Mouse (Mus musculus) adrenal gland, adult 2 months (tissue): ENCODE data around the gene Mau2. TPM values are rescaled to one million over a fixed set of nuclear protein-coding genes. Genes with fewer than 3 reads are reported as not detected.
A peak's percentile ranks its signal among the peaks of the same experiment; 100 is the strongest.
"Not testable (repeated sequence)": the region's sequence is repeated elsewhere in the genome, so short reads cannot be mapped to it uniquely, and the experiment has no call there.

Experiments used
- DNase-seq: peaks from one replicate; pipeline ENCODE4 v3.0.0; 2021
- polyA plus RNA-seq: library from polyadenylated mRNA; depleted of rRNA; stranded (reverse); fragments of >200 nt; gene quantifications from 2 replicates; pipeline ENCODE4 v1.2.3, GENCODE M21; 2012
- total RNA-seq, 2 experiments: library from RNA; stranded (reverse); gene quantifications; 2 replicates each; pipeline ENCODE4 v1.2.3; 2021

The Mau2 gene
- total and polyA plus RNA-seq, 3 experiments, result 51.1 to 114 (median 53.3) TPM

DNA sequence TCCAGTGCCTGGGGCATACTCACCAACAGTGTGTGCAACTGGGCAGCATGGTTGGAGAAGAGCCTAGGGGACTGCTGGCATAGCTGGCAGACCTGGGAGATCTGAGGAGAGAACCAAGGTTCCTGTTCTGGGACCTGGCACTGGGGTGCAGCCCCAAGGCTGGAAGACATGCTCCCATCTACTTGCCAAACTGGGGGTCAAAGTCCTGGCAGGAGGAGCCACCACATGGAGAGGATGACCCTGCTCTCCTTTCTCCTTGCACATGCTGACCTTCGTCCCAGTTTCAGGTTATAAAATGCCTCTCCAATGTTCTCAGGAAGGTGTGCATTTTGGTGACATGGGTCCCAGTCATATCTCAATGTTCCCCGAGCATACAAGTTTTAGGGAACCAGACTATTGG, 16.4 kb downstream of the Mau2 start:
- no peak for DNase-seq

DNA sequence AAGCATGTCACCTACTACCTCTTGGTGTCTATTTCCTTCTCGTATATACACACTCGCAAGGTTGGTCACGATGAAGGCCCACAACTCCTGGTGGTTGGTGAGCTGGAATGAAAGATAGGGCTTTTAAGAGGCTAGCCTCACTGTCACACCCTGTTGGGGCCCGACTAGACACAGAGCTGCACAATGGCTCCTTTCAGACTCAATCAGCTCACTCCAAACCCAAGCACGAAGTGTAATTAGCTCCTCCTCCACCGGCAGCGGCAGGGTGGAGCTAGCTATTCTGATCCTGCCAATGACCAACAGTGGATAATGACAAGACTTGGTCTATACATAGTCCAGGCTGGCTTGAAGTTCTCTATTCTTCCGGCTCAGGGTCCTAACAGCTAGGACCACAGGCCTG, 18.9 kb downstream of the Mau2 start:
- DNase-seq, result no peak

DNA sequence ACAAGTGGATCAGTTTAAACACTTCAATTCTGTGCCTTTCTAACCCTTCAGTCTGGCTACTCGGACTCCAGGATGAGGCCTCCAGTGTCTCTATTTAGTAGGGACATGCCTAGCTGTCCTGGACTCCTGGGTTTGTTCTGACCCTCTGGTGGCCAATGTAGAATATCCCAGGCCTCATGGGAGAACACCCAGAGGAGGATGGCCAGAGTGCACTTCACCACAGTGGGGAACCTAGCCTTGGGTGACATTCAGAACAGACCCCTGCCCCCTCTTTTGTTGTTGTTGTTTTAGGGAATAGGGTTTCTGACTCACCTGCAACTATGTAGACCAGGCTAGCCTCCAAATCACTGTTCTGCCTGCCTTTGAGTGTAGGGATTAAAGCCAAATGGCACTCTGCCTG, 27.5 kb downstream of the Mau2 start:
- no peak for DNase-seq

DNA sequence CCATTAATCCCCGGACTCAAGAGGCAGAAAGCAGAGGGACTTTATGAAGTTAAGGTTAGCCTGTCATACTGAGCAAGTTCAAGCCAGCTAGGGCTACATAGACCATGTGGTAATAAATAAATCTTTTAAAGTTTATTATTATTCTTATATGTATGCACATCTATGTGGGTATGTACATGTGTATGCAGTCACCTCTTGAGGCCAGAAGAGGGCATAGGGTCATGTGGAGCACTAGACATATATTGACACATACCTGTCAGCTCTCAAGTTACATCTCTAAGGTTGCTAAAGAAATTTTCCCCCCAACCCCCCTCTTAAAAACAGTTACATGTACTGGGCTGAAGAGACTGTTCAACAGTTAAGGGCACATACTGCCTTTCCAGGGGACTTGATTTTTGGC, 29.8 kb downstream of the Mau2 start:
- DNase-seq, result no peak

DNA sequence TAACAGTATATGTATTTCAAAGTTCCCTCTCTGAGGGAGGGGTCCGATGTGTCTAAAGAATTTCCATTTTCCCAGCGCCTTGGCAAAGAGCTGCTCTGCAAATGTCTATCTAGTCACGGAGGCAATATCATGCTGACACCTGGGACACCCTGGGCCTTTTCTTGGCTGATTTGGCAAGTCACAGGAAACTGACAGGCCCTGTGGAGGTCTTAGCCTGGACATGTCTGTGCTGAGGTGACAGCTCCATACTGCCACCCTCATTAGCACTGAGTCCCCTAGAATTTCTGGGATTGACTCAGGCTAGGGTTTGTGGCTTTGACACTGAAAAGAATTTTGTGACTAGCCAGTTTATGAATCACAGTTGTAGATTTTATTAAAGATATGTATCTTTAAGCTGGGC, 30.2 kb downstream of the Mau2 start:
- no peak for DNase-seq

DNA sequence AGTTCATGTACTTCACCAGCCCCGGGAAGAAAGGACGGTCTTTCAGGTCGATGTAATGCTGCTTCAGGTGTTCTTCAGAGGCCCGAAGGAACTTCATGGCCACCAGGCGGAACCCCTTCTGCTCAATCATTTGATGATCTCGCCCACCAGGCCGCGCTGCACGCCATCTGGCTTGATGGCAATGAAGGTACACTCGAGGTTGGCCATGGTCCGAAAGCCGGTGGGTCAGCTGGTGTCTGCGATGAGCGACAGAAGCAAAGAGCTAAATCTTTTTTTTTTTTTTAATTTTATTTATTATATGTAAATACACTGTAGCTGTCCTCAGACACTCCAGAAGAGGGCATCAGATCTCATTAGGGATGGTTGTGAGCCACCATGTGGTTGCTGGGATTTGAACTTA, 31.7 kb downstream of the Mau2 start:
- DNase-seq, result not testable (repeated sequence)

DNA sequence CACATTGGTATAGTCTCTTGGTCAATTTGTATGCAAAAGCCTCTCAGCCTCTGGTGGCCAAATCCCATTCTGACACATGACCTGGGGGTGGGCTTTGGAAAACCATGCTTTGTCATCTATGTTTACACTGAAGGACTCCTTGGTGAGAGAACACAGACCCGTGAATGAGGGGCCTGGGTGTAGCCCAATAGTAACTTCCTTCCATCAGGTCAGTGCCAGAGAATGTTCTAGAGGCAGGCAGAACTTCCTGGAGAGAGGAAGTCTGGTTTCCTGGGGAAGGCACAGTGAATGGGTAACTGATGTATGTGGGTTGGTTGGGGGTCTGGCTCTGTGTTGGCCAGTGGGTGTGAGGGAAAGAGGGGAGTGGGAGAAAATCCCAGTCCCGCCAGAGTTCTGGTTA, 37.4 kb downstream of the Mau2 start:
- no peak for DNase-seq

DNA sequence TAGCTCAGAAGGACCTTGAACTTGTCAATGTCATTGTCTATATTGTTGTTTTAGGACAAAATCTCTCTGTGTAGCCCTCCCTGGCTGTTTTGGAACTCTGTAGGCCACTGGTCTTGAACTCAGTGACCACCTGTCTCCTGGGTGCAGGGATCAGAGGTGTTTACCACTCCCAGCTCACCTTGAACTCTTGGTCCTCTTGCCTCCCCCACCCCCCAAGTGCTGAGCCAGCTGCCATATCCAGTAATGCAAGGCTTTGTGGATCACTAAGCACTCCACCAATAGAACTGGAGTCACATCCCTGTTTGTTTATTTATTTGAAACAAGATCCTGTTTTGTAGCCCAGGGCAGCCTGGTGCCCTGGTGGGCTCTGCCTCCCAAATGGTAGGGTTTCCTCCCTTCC, 38.2 kb downstream of the Mau2 start:
- DNase-seq, result no peak

DNA sequence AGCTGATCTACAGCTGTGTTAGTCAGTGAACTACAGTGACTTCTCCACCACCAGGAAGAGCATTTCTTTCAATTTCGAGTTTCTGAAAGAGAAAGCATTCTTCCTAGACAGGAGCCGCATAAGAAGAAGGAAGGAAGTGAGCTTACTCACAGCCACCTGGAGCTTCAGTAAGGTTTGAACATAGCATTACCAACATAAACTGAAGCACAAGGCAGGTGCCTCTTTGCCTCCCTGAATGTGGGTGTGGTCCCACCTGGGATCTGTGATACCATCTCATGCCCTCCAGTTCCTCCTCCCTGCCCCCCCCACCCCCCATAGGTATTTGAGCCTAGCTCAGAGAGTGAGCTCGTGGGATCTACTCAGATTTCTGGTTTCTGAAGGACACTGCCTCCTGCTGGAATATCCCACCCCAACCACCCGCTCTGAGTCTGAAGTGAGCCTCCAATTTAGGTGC, 39.3 kb downstream of the Mau2 start:
- DNase-seq, result no peak

DNA sequence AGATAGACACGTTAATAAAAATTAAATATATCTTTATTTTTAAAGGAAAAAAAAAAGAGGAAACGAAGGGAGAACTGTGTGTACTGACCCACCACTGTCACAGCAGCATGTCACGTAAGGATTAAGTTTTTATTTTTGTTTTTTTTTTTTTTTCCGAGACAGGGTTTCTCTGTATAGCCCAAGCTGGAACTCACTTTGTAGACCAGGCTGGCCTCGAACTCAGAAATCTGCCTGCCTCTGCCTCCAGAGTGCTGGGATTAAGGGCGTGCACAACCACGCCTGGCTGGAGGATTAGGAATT, 40.7 kb downstream of the Mau2 start:
- not testable (repeated sequence) for DNase-seq

DNA sequence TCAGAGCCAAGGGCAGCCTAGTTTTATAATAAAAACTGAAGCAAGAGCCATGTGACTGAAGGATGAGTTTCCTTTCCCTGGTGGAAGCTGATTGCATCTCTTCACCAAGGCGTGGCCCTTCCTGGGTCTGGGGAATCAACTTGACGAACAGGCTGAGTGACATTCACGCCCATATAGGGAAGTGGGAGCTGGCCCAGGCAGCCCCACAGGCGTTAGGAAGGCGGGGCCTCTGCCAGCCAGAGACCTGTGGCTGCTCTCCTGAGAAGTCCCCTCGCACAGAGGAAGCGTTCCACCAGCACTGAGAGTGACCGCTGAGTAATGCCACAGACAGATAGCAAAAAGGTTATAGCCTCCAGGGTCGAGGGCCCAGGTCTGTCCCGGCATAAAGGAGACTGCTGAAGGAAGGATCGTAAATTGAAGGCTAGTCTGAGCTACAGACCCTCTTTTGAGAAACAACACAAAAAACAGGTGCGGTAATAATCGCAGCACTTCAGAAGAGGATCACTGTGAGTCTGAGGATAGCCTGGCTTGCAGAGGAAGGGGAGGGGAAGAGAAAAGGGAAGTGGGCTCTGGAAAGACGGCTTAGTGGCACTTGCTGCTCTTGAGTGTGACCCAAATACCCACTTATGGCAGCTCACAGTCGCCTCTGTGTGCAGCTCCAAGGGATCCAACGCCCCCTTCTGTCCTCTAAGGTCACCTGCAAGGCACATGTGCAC, 41.2 kb downstream of the Mau2 start:
- peak; percentile 55 for DNase-seq

DNA sequence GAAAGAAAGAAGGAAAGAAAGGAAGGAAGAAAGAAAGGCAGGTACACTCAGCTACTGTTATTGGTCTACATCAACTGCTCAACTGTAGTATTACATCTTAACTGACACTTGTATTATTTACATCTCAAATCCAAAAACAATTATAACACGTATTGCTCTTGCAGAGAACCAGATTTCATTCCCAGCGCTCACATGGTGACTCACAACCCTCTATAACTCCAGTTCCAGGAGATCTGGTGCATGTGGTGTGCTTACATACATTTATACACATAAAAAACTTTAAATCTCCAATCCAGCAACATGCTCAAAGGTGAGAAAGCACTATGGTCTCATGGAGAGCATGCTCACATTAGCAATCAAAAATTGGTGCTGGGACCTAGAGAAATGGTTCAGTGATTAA, 42.3 kb downstream of the Mau2 start:
- no peak for DNase-seq

DNA sequence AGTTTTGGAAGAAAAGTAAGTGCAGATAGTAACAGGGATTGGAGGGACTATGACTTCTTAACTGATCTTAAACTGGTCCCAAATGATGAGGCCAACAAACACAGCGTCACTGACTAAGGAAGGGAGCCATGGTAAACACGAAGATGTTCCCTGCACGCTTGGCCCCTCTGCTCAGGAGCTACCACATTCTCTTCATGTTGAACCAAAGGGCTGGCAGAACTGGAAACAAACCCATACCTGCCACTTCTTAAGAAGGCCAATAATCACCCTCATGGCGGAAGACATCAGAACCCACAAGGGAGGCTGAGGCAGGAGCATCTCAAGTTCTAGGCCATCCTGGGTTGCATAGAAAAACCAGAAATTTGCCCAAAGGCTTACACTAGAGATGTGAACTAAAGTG, 43.3 kb downstream of the Mau2 start:
- DNase-seq, result no peak

DNA sequence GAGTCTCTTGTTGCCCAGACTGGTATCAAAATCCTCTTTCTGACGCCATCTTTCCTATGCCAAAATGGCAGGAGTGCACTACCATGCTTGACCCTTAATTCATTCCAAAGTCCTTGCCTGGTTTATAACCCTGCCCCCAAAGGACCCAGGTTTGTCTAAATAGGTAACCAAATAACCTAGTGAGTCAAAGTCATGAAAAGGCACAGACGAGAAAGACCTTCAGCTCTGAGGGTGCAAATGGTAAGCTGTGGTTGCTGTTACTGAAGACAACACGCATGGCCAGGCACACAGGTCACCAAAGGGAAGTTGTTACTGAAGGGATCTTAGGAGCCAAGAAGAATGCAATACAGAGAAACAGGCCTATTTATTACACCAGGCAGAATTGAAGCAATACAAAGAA, 43.8 kb downstream of the Mau2 start:
- no peak for DNase-seq

DNA sequence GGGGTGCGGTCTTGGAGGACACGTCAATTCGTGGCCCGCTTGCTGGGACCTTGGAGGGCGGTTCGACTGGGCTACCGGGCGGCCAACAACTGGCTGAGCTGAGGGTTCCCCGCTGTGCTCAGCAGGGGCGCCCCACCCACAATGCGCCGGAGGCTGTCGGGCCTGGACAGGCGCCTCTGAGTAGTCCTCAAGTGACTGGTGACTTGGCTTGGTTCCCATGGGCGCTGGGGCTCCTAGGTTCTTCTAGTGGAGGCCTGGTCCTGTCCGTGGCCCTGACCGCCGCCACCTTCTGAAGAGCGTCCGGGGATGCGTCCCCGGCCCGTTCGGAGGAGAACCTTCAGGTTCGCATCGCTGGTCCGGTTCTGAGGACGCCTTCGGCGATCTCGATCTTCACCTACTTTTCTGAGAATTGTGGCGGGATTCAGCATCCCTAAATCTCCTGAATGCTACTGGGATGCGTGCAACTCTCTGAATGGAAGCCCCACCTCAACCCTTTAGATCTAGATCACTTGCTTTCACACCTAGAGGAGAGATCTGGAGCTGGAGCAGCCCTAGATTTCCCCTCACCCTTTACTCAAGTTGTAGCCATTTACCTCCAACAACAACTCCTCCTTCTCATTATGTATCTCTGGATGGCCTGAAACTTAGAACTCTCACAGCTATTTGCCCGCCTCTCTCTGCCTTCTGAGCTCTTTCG, 45.8 kb downstream of the Mau2 start:
- DNase-seq, result no peak

DNA sequence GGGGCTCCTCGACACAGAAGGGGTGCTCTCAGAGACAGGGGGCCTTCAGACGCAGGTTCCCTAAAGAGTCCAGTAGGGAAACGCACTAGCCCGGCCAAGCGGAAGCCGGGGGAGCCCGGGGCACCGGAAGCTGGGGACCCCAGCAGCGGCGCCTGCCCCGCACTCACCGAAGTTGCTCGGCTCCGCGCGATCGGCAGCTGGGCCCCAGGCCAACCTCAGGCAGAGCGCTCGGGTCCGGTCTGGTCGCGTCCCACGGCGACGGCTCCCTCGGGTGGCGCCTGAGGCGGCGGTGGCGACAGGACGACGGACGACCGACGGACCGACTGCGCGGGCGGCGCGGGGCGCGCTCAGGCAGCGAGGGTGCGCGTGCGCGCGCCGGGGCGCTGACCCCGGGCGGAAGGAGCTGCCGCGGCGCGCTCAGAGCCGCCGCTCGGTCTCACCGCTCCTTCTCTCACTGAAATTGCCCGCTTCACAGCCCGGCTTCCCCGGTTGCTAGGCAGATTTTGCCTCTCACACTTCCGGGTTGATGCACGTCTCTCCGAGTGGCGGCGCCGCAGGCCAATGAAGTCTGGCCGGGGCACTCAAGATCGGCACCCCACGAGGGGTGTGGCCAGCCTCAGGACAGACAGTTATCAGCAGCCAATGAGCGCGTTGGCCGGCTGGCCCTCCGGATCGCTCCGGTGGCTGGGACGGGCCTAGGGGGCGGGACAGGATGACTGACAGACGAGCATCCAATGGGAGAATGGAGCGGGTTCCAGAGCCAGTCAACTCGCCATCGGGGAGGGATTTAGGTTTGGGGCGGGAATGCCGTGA, 46.6 kb downstream of the Mau2 start, which contains the start of gene Gatad2a:
Gatad2a (minus strand) TSS at position 609 of the 813 bp plus-strand sequence.
- DNase-seq, result peak; percentile 100

DNA sequence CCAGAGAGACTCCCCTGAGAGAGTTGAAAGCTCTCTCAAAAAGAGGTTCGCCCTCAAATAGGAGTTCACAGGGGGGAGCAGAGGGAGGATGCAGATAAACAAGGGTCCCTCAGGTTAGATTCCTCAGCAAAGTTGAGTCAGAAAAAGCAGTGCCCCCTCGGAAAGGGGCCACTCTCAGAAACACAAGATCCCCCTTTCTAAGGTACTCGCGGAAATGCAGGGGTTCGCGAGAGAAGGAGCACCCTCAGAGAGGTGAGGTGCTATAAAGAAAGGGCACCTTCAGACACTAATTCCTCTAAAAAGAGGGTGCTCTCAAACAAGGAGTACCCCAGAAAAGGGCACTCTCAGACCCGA, 47.1 kb downstream of the Mau2 start:
- DNase-seq, result no peak

DNA sequence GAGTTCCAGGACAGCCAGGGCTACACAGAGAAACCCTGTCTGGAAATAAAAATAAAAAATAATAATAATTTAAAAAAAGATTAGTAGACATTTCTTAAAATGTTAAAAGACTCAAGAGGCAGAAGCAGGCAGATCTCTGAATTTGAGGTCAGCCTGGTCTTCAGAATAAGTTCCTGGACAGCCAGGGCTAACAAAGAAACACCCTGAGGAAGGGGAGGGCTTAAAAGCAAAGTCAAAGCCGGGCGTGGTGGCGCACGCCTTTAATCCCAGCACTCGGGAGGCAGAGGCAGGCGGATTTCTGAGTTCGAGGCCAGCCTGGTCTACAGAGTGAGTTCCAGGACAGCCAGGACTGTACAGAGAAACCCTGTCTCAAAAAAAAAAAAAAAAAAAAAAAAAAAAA, 53.6 kb downstream of the Mau2 start:
- not testable (repeated sequence) for DNase-seq

DNA sequence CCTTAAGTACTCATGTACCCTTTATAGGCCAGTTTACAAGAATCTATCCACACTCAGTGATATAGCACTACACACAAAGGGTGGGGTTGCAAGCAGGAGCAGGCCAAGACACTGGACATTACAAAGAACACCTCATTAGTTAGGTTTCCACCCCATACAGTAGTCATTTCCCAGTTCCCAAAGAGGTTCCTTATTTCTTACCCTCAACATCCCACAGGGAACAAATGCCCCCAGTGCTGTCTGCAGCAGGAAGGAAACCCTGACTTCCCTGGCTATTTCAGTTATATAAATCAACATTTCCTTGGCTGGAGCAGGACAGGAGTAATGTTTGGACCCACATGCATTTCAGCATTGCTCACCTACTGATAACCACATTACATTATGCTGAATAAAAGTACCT, 54.8 kb downstream of the Mau2 start:
- no peak for DNase-seq

DNA sequence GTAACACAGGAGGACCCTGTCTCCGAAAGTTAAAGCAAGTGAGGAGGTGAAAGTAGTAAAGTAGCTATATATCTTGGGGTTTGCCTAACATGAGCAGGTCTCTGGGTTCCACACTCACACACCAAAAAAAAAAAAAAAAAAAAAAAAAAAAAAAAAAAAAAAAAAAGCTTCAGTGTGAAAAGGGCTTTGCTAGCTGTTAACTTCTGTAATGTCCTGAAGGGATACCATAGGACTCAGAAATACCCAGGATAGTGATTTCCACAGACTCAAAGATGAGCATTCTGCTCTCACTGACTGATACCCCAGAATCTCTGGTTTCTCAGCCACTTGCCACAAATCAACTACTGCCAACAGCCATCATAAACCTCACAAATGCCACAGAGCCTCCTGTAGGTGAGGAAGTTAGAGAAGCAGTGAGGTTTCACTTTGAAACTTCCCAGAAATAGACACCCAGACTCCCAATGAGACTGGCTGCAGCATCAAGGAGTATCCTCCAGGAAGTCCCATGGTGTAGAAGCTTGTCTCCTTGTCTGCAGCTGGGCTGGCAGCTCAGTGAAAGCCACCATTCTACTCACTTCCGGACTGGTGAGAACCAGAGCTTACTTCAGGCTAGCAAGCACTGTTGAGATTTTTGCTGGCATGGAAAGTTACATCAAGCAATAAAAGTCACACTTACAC, 57.5 kb downstream of the Mau2 start:
- no peak for DNase-seq

DNA sequence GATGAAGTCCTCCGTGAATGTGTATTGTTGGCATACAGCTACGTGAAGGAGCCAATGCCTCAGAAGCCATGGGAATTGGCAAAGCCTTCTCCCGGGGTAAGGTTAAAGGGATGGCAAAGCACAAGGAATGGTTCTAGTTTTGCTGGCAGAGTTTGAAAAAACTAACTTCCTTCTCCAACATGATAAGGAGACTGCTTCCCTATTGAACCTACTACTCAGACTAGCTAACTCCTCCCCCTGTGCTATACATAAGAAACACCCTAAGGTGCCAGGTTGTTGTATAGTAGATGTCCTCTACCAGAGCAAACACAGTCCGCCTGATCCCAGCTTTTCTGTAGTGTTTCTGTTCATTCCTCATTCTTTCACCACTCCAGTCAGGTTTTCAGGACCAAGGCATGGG, 64.1 kb downstream of the Mau2 start:
- no peak for DNase-seq

DNA sequence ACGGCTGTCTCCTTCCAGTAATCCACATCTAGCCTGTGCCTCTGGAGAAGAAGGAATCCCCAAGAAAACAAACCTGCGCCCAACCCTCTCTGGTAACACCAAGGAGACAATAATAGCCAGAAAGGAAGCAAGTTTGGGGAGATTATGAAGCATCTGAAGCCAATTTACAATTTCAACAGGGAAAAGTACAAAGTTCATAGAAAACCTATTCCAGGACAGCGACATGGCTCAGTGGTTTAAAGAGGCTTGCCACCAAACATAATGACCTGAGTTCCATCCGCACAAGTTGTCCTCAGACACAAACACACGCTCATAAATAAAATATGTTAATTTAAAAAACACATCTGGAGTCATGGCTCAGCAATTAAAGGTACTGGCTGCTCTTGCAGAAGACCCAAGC, 67.7 kb downstream of the Mau2 start:
- no peak for DNase-seq

DNA sequence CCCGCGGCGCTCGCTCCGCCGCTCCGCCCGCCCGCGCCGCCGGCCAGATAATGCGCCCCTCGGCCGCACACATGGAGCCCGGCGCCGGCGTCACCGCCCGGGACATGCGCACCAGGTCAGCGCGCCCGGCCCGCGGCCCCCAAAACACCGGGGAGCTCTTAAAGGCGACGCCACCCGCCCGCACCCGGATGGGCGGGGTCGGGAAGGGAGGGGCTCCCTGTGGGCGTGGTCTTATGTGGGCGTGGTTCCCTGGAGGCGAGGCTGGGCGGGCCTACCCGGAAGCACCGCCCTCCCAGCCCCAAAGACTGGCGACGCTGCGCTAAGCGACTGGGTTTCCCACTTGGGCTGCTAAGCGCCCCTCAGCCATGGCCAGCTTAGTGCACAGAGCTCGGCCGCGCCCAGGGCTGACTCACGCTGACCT, 68.3 kb downstream of the Mau2 start:
- DNase-seq, result peak; percentile 99
